Mouse (Mus musculus): Measurements from ENCODE around the gene Srp9. TPM values are rescaled to one million over a fixed set of nuclear protein-coding genes. Genes with fewer than 3 reads are reported as not detected.
A peak's percentile ranks its signal among the peaks of the same experiment; 100 is the strongest.

The Srp9 gene
- polyA plus RNA-seq, 1 experiment from 2014 or later = 139 TPM

DNA sequence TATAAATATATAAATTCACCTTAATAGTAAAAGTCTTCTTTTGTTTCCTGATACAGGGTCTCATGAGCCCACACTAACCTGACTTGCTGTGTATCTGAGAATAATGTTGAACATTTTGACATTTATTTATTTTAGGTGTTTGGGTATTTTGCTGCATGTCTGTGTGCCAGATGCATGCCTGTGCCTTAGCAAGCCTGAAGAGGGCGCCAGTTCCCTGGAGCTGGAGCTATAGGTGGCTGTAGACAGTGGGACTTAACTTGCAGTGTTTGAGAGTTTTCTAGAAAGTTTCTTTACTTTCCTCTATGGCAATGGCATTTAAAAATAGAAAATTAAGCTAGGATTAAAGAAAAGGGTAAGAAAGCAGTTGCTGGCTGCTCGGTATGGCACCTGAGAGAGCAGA, 6.3 kb downstream of the Srp9 start:
- Histone ChIP-seq H3K27ac (ENCODE audit: low read length) (no peak overlapping the region), H3K9ac (ENCODE audit: low read depth, low read length) (no peak overlapping the region), H3K4me2 (ENCODE audit: low read length) (no peak overlapping the region), H3K27me3 (ENCODE audit: control insufficient read depth, insufficient read depth, low read depth, low read length) (no peaks in the 10 kb centered on the region), H3K36me3 (ENCODE audit: control insufficient read depth, insufficient read depth, low read length) (peaks cover 7% of the 10 kb centered on the region), H3K4me1 (ENCODE audit: control insufficient read depth, insufficient read depth, low read length) (peaks cover 7% of the 10 kb centered on the region), H3K9me3 (replicated peaks; ENCODE audit: control insufficient read depth, low read length, poor library complexity, severe bottlenecking) (no peaks in the 10 kb centered on the region), H3K4me3 (ENCODE audit: low read depth, low read length) (no peak overlapping the region)
- no peak for ATAC-seq
- 46% methylated on average over 2 of the region's 2 CpGs for WGBS

- ATAC-seq = no peak
- Histone ChIP-seq H3K4me2 (ENCODE audit: low read length) (0 out of 2 replicates have a peak overlapping the region, but pooled peaks have one; percentile 6), H3K4me3 (ENCODE audit: low read depth, low read length) (no peak overlapping the region), H3K27me3 (ENCODE audit: control insufficient read depth, insufficient read depth, low read depth, low read length) (no peaks in the 10 kb centered on the region), H3K4me1 (ENCODE audit: control insufficient read depth, insufficient read depth, low read length) (no peaks in the 10 kb centered on the region), H3K9me3 (replicated peaks; ENCODE audit: control insufficient read depth, low read length, poor library complexity, severe bottlenecking) (no peaks in the 10 kb centered on the region), H3K36me3 (ENCODE audit: control insufficient read depth, insufficient read depth, low read length) (peaks cover 3% of the 10 kb centered on the region; the same call in 1 of the 2 replicates), H3K27ac (ENCODE audit: low read length) (no peak overlapping the region), H3K9ac (ENCODE audit: low read depth, low read length) (no peak overlapping the region)
- WGBS = 65% methylated on average over 28 of the region's 28 CpGs
Measured at GRCm38 (mm10) chr1:182137204-182138125, 12.9 kb downstream of the Srp9 start.

- ATAC-seq = no peak
- Histone ChIP-seq H3K27me3 (ENCODE audit: control insufficient read depth, insufficient read depth, low read depth, low read length) (no peaks in the 10 kb centered on the region), H3K27ac (ENCODE audit: low read length) (no peak overlapping the region), H3K4me2 (ENCODE audit: low read length) (no peak overlapping the region), H3K4me3 (ENCODE audit: low read depth, low read length) (no peak overlapping the region), H3K4me1 (ENCODE audit: control insufficient read depth, insufficient read depth, low read length) (no peaks in the 10 kb centered on the region), H3K36me3 (ENCODE audit: control insufficient read depth, insufficient read depth, low read length) (no peaks in the 10 kb centered on the region), H3K9me3 (replicated peaks; ENCODE audit: control insufficient read depth, low read length, poor library complexity, severe bottlenecking) (no peaks in the 10 kb centered on the region), H3K9ac (ENCODE audit: low read depth, low read length) (no peak overlapping the region)
- 82% methylated on average over 8 of the region's 8 CpGs for WGBS
Measured at GRCm38 (mm10) chr1:182138172-182138571, 13.6 kb downstream of the Srp9 start.

- H3K4me2 ChIP-seq (ENCODE audit: low read length) = no peak overlapping the region
- no peaks in the 10 kb centered on the region for H3K9me3 ChIP-seq (replicated peaks; ENCODE audit: control insufficient read depth, low read length, poor library complexity, severe bottlenecking)
- H3K27me3 ChIP-seq (ENCODE audit: control insufficient read depth, insufficient read depth, low read depth, low read length) = no peaks in the 10 kb centered on the region
- ATAC-seq = no peak
- H3K4me1 ChIP-seq (ENCODE audit: control insufficient read depth, insufficient read depth, low read length) = no peaks in the 10 kb centered on the region
- no peak overlapping the region for H3K4me3 ChIP-seq (ENCODE audit: low read depth, low read length)
- no peaks in the 10 kb centered on the region for H3K36me3 ChIP-seq (ENCODE audit: control insufficient read depth, insufficient read depth, low read length)
- no peak overlapping the region for H3K27ac ChIP-seq (ENCODE audit: low read length)
- 39% methylated on average over 9 of the region's 9 CpGs for WGBS
- H3K9ac ChIP-seq (ENCODE audit: low read depth, low read length) = no peak overlapping the region
Measured at GRCm38 (mm10) chr1:182139937-182140336, 15.4 kb downstream of the Srp9 start.

DNA sequence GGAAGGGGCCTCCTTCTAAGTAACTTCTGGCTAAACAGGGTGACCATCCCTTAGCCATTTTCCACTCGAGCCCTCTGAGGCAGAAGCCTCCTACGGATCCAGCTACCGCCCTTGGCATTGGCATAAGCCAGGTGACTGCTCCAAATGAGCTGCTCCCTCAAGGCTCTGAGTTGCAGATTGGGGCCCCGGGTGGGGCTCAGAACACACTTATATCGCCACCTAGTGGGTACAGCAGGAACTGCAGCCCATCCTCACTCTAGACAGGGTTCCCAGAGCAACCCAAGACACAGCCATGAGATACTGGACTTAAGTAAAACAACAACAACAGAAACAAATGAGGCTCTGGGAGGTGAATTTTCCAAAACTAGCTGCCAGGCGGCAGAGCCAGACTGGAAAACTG, 15.8 kb downstream of the Srp9 start:
- H3K4me3 ChIP-seq (ENCODE audit: low read depth, low read length) = no peak overlapping the region
- peak; percentile 54; the same call in 1 of the 2 replicates for ATAC-seq
- H3K9me3 ChIP-seq (replicated peaks; ENCODE audit: control insufficient read depth, low read length, poor library complexity, severe bottlenecking) = no peaks in the 10 kb centered on the region
- H3K36me3 ChIP-seq (ENCODE audit: control insufficient read depth, insufficient read depth, low read length) = no peaks in the 10 kb centered on the region
- H3K27me3 ChIP-seq (ENCODE audit: control insufficient read depth, insufficient read depth, low read depth, low read length) = no peaks in the 10 kb centered on the region
- H3K9ac ChIP-seq (ENCODE audit: low read depth, low read length) = no peak overlapping the region
- H3K4me2 ChIP-seq (ENCODE audit: low read length) = no peak overlapping the region
- no peaks in the 10 kb centered on the region for H3K4me1 ChIP-seq (ENCODE audit: control insufficient read depth, insufficient read depth, low read length)
- WGBS = 4% methylated on average over 6 of the region's 6 CpGs
- H3K27ac ChIP-seq (ENCODE audit: low read length) = no peak overlapping the region

GRCm38 (mm10) chr1:182142725-182143124, 18.2 kb downstream of the Srp9 start:
- no peak overlapping the region for H3K4me2 ChIP-seq (ENCODE audit: low read length)
- no peak overlapping the region for H3K4me3 ChIP-seq (ENCODE audit: low read depth, low read length)
- no peak for ATAC-seq
- H3K27ac ChIP-seq (ENCODE audit: low read length) = no peak overlapping the region
- no peaks in the 10 kb centered on the region for H3K4me1 ChIP-seq (ENCODE audit: control insufficient read depth, insufficient read depth, low read length)
- no peaks in the 10 kb centered on the region for H3K36me3 ChIP-seq (ENCODE audit: control insufficient read depth, insufficient read depth, low read length)
- H3K9me3 ChIP-seq (replicated peaks; ENCODE audit: control insufficient read depth, low read length, poor library complexity, severe bottlenecking) = no peaks in the 10 kb centered on the region
- no peaks in the 10 kb centered on the region for H3K27me3 ChIP-seq (ENCODE audit: control insufficient read depth, insufficient read depth, low read depth, low read length)
- WGBS = 93% methylated on average over 13 of the region's 13 CpGs
- H3K9ac ChIP-seq (ENCODE audit: low read depth, low read length) = no peak overlapping the region

DNA sequence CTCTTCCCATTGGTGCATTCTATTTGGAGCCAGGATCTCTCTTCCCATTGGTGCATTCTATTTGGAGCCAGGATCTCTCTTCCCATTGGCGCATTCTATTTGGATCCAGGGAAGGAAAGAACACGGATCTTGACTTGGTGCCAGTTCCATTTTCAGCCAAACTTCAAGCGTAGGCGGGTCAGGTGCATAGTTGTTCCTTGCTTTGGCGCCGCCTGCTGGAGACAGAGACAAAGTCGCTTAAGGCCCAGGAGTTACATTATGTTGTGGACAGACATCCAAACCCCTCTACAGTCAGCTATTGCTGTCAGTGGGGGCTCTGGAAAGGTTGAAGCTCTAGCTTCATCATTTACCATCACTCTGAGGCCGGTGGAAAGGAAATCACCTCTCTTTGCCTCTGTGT, 18.8 kb downstream of the Srp9 start:
- 74% methylated on average over 8 of the region's 8 CpGs for WGBS

DNA sequence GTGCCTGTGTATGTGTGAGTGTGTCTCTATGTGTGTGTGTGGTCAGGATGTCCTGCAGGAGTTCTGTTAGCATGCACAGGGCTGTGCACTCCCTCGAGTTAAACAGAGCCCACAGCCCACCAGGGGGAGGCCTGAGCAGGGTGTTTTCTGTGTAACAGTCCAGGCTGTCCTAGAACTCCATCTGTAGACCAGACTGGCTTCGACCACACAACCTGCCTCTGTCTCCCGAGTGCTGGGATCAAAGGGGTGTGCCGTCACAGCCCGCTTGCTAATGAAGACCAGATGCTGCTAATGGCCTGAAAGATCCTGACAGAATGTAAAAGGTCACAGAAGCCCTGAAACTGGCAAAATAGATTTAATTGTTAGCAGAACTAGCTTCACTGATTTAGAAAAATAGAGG, 21.0 kb downstream of the Srp9 start:
- no peak for ATAC-seq
- Histone ChIP-seq H3K9ac (ENCODE audit: low read depth, low read length) (no peak overlapping the region), H3K36me3 (ENCODE audit: control insufficient read depth, insufficient read depth, low read length) (no peaks in the 10 kb centered on the region), H3K9me3 (replicated peaks; ENCODE audit: control insufficient read depth, low read length, poor library complexity, severe bottlenecking) (no peaks in the 10 kb centered on the region), H3K27me3 (ENCODE audit: control insufficient read depth, insufficient read depth, low read depth, low read length) (no peaks in the 10 kb centered on the region), H3K4me1 (ENCODE audit: control insufficient read depth, insufficient read depth, low read length) (no peaks in the 10 kb centered on the region), H3K4me2 (ENCODE audit: low read length) (no peak overlapping the region), H3K4me3 (ENCODE audit: low read depth, low read length) (no peak overlapping the region), H3K27ac (ENCODE audit: low read length) (no peak overlapping the region)
- 56% methylated on average over 5 of the region's 5 CpGs for WGBS

More for the DNA sequence above, 18.8 kb downstream of the Srp9 start:
- Histone ChIP-seq H3K27ac (ENCODE audit: low read length) (no peak overlapping the region), H3K9ac (ENCODE audit: low read depth, low read length) (no peak overlapping the region), H3K27me3 (ENCODE audit: control insufficient read depth, insufficient read depth, low read depth, low read length) (no peaks in the 10 kb centered on the region), H3K36me3 (ENCODE audit: control insufficient read depth, insufficient read depth, low read length) (no peaks in the 10 kb centered on the region), H3K4me2 (ENCODE audit: low read length) (no peak overlapping the region), H3K9me3 (replicated peaks; ENCODE audit: control insufficient read depth, low read length, poor library complexity, severe bottlenecking) (no peaks in the 10 kb centered on the region), H3K4me1 (ENCODE audit: control insufficient read depth, insufficient read depth, low read length) (no peaks in the 10 kb centered on the region), H3K4me3 (ENCODE audit: low read depth, low read length) (no peak overlapping the region)
- no peak for ATAC-seq

GRCm38 (mm10) chr1:182148864-182149514, 24.5 kb downstream of the Srp9 start:
- Histone ChIP-seq H3K9ac (ENCODE audit: low read depth, low read length) (no peak overlapping the region), H3K4me1 (ENCODE audit: control insufficient read depth, insufficient read depth, low read length) (no peaks in the 10 kb centered on the region), H3K36me3 (ENCODE audit: control insufficient read depth, insufficient read depth, low read length) (no peaks in the 10 kb centered on the region), H3K4me2 (ENCODE audit: low read length) (no peak overlapping the region), H3K4me3 (ENCODE audit: low read depth, low read length) (no peak overlapping the region), H3K27me3 (ENCODE audit: control insufficient read depth, insufficient read depth, low read depth, low read length) (no peaks in the 10 kb centered on the region), H3K9me3 (replicated peaks; ENCODE audit: control insufficient read depth, low read length, poor library complexity, severe bottlenecking) (no peaks in the 10 kb centered on the region), H3K27ac (ENCODE audit: low read length) (no peak overlapping the region)
- no peak for ATAC-seq
- 81% methylated on average over 7 of the region's 7 CpGs for WGBS

Measured in midbrain, embryonic 16.5 days (tissue).